Mouse (Mus musculus): ENCODE measurements around the gene Ryr2. TPM values are rescaled to one million over a fixed set of nuclear protein-coding genes. Genes with fewer than 3 reads are reported as not detected.
"Not testable (repeated sequence)": the region's sequence is repeated elsewhere in the genome, so short reads cannot be mapped to it uniquely, and the experiment has no call there.

The Ryr2 gene
- total and polyA plus RNA-seq, 3 experiments, result 0.60 TPM; not detected in 2

DNA sequence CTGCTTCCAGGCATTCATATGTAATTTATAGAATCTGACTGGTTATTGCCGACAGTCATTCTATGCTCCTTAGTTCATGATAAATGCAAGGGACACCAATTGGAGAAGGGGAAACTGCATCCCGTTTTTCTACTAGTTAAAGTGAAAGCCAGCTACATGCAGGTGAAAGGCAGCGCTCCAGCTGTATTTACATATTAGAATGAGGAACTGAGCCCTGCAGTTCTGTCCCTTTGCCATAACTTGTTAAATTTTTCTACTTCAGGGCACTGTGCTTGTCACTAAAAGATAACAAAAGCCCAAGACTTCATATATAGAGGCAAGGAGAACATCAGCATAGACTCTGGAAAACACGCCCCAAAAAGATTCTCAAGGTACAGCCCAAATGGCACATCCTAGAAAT lies 165.0 kb downstream of the Ryr2 start:
- no peak overlapping the region for H3K4me3 ChIP-seq (ENCODE audit: low read depth, low read length)

DNA sequence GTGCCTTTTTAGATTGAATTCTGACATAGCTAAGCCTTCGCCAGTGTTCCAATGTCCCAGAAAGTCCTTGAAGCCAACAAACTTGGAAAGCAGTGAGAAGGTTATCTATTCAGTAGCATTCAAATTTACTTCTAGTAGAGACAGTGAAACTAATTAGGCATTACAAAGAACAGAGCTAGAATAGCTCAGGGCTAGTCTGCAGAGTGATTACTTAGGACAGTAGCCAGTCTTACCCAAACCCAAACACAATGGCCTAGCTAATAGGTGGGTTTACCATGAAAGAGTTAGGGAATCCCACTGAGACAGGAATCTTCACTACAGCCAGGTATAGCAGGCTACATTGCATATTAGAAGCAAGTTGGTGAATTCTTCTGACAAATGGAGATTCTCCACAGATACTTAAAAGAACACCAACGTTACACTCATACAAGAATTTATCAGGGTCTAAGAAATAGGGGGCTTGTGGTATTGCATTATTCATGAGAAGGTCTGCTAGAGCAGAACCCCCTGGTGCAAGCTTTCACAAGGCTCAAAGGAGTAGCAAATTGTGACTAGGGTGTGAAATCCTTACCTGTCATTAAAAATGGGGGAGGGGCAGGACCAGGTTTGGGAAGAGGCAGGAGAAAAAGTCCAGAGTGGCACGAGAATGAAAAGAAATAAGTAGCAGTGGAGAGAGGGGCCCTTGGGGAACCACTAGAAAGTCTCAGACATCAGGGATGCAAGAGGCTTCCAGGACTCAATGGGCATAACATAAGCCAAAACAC lies 172.3 kb downstream of the Ryr2 start:
- not testable (repeated sequence) for H3K27me3 ChIP-seq (ENCODE audit: insufficient read depth, low read length); H3K36me3 ChIP-seq (replicated peaks); H3K4me1 ChIP-seq (ENCODE audit: insufficient read depth, low read depth, low read length); DNase-seq (ENCODE audit: low spot score); ATAC-seq (ENCODE audit: extremely low read depth, insufficient number of reproducible peaks, low FRiP score, poor library complexity, severe bottlenecking); H3K9me3 ChIP-seq (replicated peaks); H3K4me3 ChIP-seq (ENCODE audit: low read depth, low read length)

More for the DNA sequence above, 165.0 kb downstream of the Ryr2 start:
- Histone ChIP-seq H3K36me3 (replicated peaks) (no peaks in the 10 kb centered on the region), H3K4me1 (ENCODE audit: insufficient read depth, low read depth, low read length) (no peaks in the 10 kb centered on the region), H3K27me3 (ENCODE audit: insufficient read depth, low read length) (no peaks in the 10 kb centered on the region), H3K9me3 (replicated peaks) (no peaks in the 10 kb centered on the region)
- ATAC-seq (ENCODE audit: extremely low read depth, insufficient number of reproducible peaks, low FRiP score, poor library complexity, severe bottlenecking), result no peak
- TF ChIP-seq POLR2AphosphoS5 (IDR thresholded peaks at IDR 0.05; ENCODE audit: insufficient replicate concordance, low read depth, low read length) (no peak), TAL1 (conservative IDR thresholded peaks at IDR 0.05; ENCODE audit: low read depth, low read length) (no peak), GATA2 (IDR thresholded peaks at IDR 0.05; ENCODE audit: borderline replicate concordance, low read depth, low read length) (no peak)
- DNase-seq (ENCODE audit: low spot score), result no peak

DNA sequence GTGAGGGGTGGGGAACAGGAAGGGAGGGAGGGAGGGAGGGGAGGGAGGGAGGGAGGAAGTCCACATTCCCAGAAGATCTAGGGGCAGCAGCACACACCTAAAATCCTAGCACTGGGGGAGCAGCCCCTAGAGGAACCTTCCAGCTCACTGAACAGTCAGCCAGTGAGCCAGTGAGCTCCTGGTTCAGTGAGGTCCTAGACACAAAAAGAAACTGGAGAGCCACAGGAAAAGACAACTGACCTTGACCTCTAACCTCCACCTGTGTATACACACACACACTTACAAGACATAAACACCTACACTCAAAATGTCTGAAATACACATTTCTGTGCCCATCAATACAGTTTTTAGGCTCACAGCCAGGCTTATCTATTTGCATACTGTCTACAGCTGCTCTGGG lies 173.4 kb downstream of the Ryr2 start:
- no peaks in the 10 kb centered on the region for H3K9me3 ChIP-seq (replicated peaks)
- H3K27me3 ChIP-seq (ENCODE audit: insufficient read depth, low read length), result 0 out of 2 replicates have a peak, but pooled peaks cover 3% of the 10 kb centered on the region
- ATAC-seq (ENCODE audit: extremely low read depth, insufficient number of reproducible peaks, low FRiP score, poor library complexity, severe bottlenecking) (no peak), DNase-seq (ENCODE audit: low spot score) (no peak)
- TF ChIP-seq TAL1 (conservative IDR thresholded peaks at IDR 0.05; ENCODE audit: low read depth, low read length), result no peak
- TF ChIP-seq GATA2 (IDR thresholded peaks at IDR 0.05; ENCODE audit: borderline replicate concordance, low read depth, low read length), result no peak
- TF ChIP-seq POLR2AphosphoS5 (IDR thresholded peaks at IDR 0.05; ENCODE audit: insufficient replicate concordance, low read depth, low read length), result no peak
- no peak for TF ChIP-seq GATA1 (IDR thresholded peaks at IDR 0.05; ENCODE audit: borderline replicate concordance, low read length)
- no peak for TF ChIP-seq CTCF (IDR thresholded peaks at IDR 0.05; ENCODE audit: low read depth, low read length)
- no peaks in the 10 kb centered on the region for H3K4me1 ChIP-seq (ENCODE audit: insufficient read depth, low read depth, low read length)
- no peak overlapping the region for H3K4me3 ChIP-seq (ENCODE audit: low read depth, low read length)
- no peaks in the 10 kb centered on the region for H3K36me3 ChIP-seq (replicated peaks)

DNA sequence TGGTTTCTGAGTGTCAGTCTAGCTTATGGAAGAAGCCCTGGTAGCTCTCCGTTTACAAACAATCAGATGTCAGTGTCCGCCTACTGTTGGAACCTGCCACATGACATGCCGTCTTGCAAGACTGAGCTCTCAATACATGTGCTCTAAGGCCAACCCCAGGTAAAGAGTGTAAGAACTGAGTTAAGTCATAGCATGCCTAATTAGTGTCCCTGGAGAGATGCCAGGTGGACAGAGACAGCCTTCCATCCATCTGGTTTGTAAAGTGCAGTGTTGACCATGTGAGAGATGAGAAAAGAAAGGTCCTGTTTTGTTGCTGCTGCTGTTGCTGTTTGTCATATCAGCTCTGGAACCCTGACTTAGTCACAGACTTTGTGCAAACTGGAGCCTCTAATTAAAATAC lies 178.0 kb downstream of the Ryr2 start:
- no peaks in the 10 kb centered on the region for H3K9me3 ChIP-seq (replicated peaks)
- ATAC-seq (ENCODE audit: extremely low read depth, insufficient number of reproducible peaks, low FRiP score, poor library complexity, severe bottlenecking), result no peak
- no peaks in the 10 kb centered on the region for H3K36me3 ChIP-seq (replicated peaks)
- no peaks in the 10 kb centered on the region for H3K4me1 ChIP-seq (ENCODE audit: insufficient read depth, low read depth, low read length)
- H3K4me3 ChIP-seq (ENCODE audit: low read depth, low read length), result no peak overlapping the region
- TF ChIP-seq TAL1 (conservative IDR thresholded peaks at IDR 0.05; ENCODE audit: low read depth, low read length) (no peak), GATA2 (IDR thresholded peaks at IDR 0.05; ENCODE audit: borderline replicate concordance, low read depth, low read length) (no peak), POLR2AphosphoS5 (IDR thresholded peaks at IDR 0.05; ENCODE audit: insufficient replicate concordance, low read depth, low read length) (no peak), GATA1 (IDR thresholded peaks at IDR 0.05; ENCODE audit: borderline replicate concordance, low read length) (no peak), CTCF (IDR thresholded peaks at IDR 0.05; ENCODE audit: low read depth, low read length) (no peak)
- no peak for DNase-seq (ENCODE audit: low spot score)
- 0 out of 2 replicates have a peak, but pooled peaks cover 3% of the 10 kb centered on the region for H3K27me3 ChIP-seq (ENCODE audit: insufficient read depth, low read length)

DNA sequence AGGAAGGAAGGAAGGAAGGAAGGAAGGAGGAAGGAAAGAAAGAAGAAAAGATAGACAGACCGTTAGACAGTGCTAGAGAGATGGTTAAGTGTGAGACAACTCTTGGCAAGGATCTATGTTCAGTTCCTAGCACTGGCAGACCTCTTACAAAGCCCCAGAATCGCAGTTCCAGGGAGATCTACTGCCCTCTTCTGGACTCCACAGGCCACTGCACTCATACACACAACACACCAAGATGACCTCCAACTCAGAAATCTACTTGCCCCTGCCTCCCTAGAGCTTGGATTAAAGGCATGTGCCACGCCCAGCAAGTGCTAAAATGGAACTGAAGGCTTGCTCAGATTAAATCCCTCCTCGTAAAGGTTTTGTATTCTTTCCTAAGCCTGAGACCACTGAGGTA lies 179.0 kb downstream of the Ryr2 start:
- no peaks in the 10 kb centered on the region for H3K9me3 ChIP-seq (replicated peaks)
- H3K4me3 ChIP-seq (ENCODE audit: low read depth, low read length), result no peak overlapping the region
- TF ChIP-seq TAL1 (conservative IDR thresholded peaks at IDR 0.05; ENCODE audit: low read depth, low read length), result no peak
- TF ChIP-seq GATA2 (IDR thresholded peaks at IDR 0.05; ENCODE audit: borderline replicate concordance, low read depth, low read length), result no peak
- no peak for TF ChIP-seq GATA1 (IDR thresholded peaks at IDR 0.05; ENCODE audit: borderline replicate concordance, low read length)
- TF ChIP-seq CTCF (IDR thresholded peaks at IDR 0.05; ENCODE audit: low read depth, low read length), result peak; percentile 47
- no peaks in the 10 kb centered on the region for H3K36me3 ChIP-seq (replicated peaks)
- no peak for DNase-seq (ENCODE audit: low spot score)
- H3K4me1 ChIP-seq (ENCODE audit: insufficient read depth, low read depth, low read length), result no peaks in the 10 kb centered on the region
- H3K27me3 ChIP-seq (ENCODE audit: insufficient read depth, low read length), result 0 out of 2 replicates have a peak, but pooled peaks cover 3% of the 10 kb centered on the region
- no peak for ATAC-seq (ENCODE audit: extremely low read depth, insufficient number of reproducible peaks, low FRiP score, poor library complexity, severe bottlenecking)

DNA sequence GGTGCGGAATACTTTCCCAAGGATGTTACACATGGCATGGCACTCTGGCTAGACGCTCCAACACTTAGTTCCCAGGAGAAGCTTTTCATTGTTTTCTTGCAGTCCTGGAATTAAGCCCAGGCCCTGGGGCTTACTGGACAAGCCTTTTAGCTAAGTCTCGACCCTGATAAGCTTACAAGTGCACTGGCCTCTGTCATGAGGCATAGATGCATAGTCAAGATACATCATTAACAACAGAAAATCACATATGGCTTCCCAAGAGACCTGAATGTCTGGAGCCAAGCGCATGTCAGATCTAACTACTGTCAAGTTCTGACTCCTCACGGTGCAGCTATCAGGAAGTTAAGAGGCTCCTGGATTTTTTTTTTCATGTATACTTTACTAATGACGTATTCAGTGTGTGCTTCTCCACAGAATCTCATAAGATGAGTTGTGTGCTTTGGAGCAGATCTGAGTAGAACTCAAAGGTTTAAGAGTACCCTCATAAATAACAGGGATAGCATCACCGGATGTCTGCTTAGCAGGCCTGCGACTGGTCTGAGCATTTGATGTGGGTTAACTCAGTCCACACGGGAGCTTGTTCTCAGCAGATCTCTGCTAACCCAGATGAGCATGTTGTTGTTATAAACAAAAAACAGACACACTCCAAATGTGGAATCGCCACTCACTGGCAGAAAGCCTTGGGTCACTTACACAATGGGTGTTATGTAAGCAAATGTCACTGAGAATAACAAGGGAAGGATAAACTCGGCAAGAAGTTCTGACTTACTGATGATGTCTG lies 179.8 kb downstream of the Ryr2 start:
- Histone ChIP-seq H3K4me1 (ENCODE audit: insufficient read depth, low read depth, low read length) (no peaks in the 10 kb centered on the region), H3K36me3 (replicated peaks) (no peaks in the 10 kb centered on the region), H3K27me3 (ENCODE audit: insufficient read depth, low read length) (0 out of 2 replicates have a peak, but pooled peaks cover 3% of the 10 kb centered on the region), H3K9me3 (replicated peaks) (no peaks in the 10 kb centered on the region), H3K4me3 (ENCODE audit: low read depth, low read length) (no peak overlapping the region)
- DNase-seq (ENCODE audit: low spot score), result no peak
- no peak for TF ChIP-seq CTCF (IDR thresholded peaks at IDR 0.05; ENCODE audit: low read depth, low read length)
- TF ChIP-seq POLR2AphosphoS5 (IDR thresholded peaks at IDR 0.05; ENCODE audit: insufficient replicate concordance, low read depth, low read length), result no peak
- TF ChIP-seq GATA2 (IDR thresholded peaks at IDR 0.05; ENCODE audit: borderline replicate concordance, low read depth, low read length), result no peak
- TF ChIP-seq GATA1 (IDR thresholded peaks at IDR 0.05; ENCODE audit: borderline replicate concordance, low read length), result no peak
- no peak for TF ChIP-seq TAL1 (conservative IDR thresholded peaks at IDR 0.05; ENCODE audit: low read depth, low read length)
- ATAC-seq (ENCODE audit: extremely low read depth, insufficient number of reproducible peaks, low FRiP score, poor library complexity, severe bottlenecking), result no peak

Measured in G1E (cell line).